Mouse (Mus musculus) megakaryocyte, embryonic 14.5 days (primary cell): ENCODE results near the gene Farp1.

ENCODE experiments used
- FLI1 ChIP-seq: IDR thresholded peaks from 2 replicates; pipeline ENCODE4 v1.6.1; 2012; ENCODE audit warnings: low read length, inconsistent platforms, mixed read lengths
- GATA1 ChIP-seq: IDR thresholded peaks from 3 replicates; pipeline ENCODE4 v1.6.1; 2012; ENCODE audit warnings: mixed read lengths, low read length, inconsistent platforms, borderline replicate concordance

GRCm38 (mm10) chr14:121218620-121219019, 183.6 kb downstream of the Farp1 start:
- TF ChIP-seq GATA1 = no peak
- no peak for TF ChIP-seq FLI1
